Mouse (Mus musculus) C2C12 (cell line): ENCODE measurements around the gene Strc.

Experiments used
- CEBPB ChIP-seq: IDR thresholded peaks from one replicate; pipeline ENCODE4 v1.6.1; 2011; ENCODE audit warnings: low read depth, mild to moderate bottlenecking, control low read depth, moderate library complexity
- CTCF ChIP-seq: IDR thresholded peaks from one replicate; pipeline ENCODE4 v1.5.1; 2011; ENCODE audit not compliant: control insufficient read depth, insufficient read depth, insufficient read length
- FOSL1 ChIP-seq: IDR thresholded peaks from one replicate; pipeline ENCODE4 v1.8.0; 2011; ENCODE audit warnings: mild to moderate bottlenecking, low read length; ENCODE audit not compliant: poor library complexity, insufficient read depth, severe bottlenecking
- MAX ChIP-seq: IDR thresholded peaks from one replicate; pipeline ENCODE4 v1.6.1; 2011; ENCODE audit warnings: mild to moderate bottlenecking, control low read depth
- MYOD1 ChIP-seq: IDR thresholded peaks from one replicate; pipeline ENCODE4 v1.6.1; 2011; ENCODE audit warnings: low read depth; ENCODE audit not compliant: control insufficient read depth, insufficient read length
- MYOG ChIP-seq: IDR thresholded peaks from one replicate; pipeline ENCODE4 v1.6.1; 2011; ENCODE audit not compliant: control insufficient read depth, insufficient read length; ENCODE audit errors: extremely low read depth
- USF1 ChIP-seq: IDR thresholded peaks from one replicate; pipeline ENCODE4 v1.6.1; 2011; ENCODE audit warnings: low read depth, mild to moderate bottlenecking, control low read depth, moderate library complexity

DNA sequence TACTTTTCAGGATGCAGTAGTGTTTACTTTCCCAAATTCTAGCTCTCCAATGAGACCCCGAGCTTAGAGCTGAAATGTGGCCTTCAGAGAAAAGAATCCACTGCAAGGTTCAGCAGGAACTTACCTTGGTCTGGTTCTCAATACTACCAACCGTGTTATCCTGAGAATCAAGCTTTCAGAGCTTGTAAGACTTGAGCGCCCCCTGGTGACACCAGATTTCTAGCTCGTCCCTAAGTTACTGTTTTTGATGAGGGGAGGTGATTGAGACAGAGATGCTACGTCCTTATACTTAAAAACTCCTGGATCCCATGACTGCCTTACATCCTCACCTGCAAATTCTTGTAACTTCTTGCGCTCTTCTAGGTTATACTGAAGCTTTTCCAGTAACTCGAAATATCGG, 9.7 kb upstream of the Strc start:
- TF ChIP-seq CTCF (no peak), CEBPB (no peak), MYOG (no peak), MYOD1 (no peak), MAX (no peak), USF1 (no peak), FOSL1 (no peak)
